Mouse (Mus musculus) myocyte (in vitro differentiated cells): Measurements from ENCODE around the gene Dmd.

ENCODE experiments used
- CEBPB ChIP-seq: IDR thresholded peaks from 2 replicates; pipeline ENCODE4 v1.6.1; 2011; ENCODE audit warnings: mild to moderate bottlenecking, moderate library complexity; ENCODE audit not compliant: poor library complexity, insufficient read depth, severe bottlenecking
- E2F4 ChIP-seq: IDR thresholded peaks from one replicate; pipeline ENCODE4 v1.6.1; 2011; ENCODE audit warnings: mild to moderate bottlenecking, control low read depth, moderate library complexity; ENCODE audit not compliant: insufficient read depth
- MAX ChIP-seq: IDR thresholded peaks from one replicate; pipeline ENCODE4 v1.6.1; 2011; ENCODE audit warnings: low read depth, mild to moderate bottlenecking, control low read depth
- MYOD1 ChIP-seq, 3 experiments: IDR thresholded peaks; one replicate each; pipeline ENCODE4 v1.6.1; 2011; ENCODE audit warnings: control low read depth in 2 of 3, low read depth in 2 of 3, mild to moderate bottlenecking in 2 of 3, moderate library complexity in 1 of 3; ENCODE audit not compliant: insufficient read length in 2 of 3, control insufficient read depth in 1 of 3
- MYOG ChIP-seq, 3 experiments: IDR thresholded peaks; one replicate each; pipeline ENCODE4 v1.6.1; 2011; ENCODE audit warnings: control low read depth in 2 of 3, low read depth in 2 of 3, mild to moderate bottlenecking in 2 of 3; ENCODE audit not compliant: insufficient read length in 2 of 3, control insufficient read depth in 1 of 3, insufficient read depth in 1 of 3
- POLR2A ChIP-seq: IDR thresholded peaks from one replicate; pipeline ENCODE4 v1.6.1; 2011; ENCODE audit warnings: low read depth, mild to moderate bottlenecking, control low read depth, moderate library complexity; ENCODE audit not compliant: insufficient read length
- POLR2AphosphoS2 ChIP-seq: IDR thresholded peaks from one replicate; pipeline ENCODE4 v1.6.1; 2011; ENCODE audit warnings: low read depth, control low read depth; ENCODE audit not compliant: insufficient read length
- REST ChIP-seq: IDR thresholded peaks from one replicate; pipeline ENCODE4 v1.6.1; 2011; ENCODE audit warnings: mild to moderate bottlenecking, control low read depth, moderate library complexity; ENCODE audit not compliant: insufficient read depth, insufficient read length
- SRF ChIP-seq: IDR thresholded peaks from one replicate; pipeline ENCODE4 v1.6.1; 2011; ENCODE audit warnings: low read depth; ENCODE audit not compliant: control insufficient read depth, insufficient read length
- TCF12 ChIP-seq: IDR thresholded peaks from one replicate; pipeline ENCODE4 v1.6.1; 2011; ENCODE audit warnings: mild to moderate bottlenecking, control low read depth; ENCODE audit not compliant: poor library complexity, insufficient read depth, severe bottlenecking
- TCF3 ChIP-seq: IDR thresholded peaks from one replicate; pipeline ENCODE4 v1.6.1; 2011; ENCODE audit warnings: low read depth, control low read depth; ENCODE audit not compliant: insufficient read length
- USF1 ChIP-seq: IDR thresholded peaks from one replicate; pipeline ENCODE4 v1.6.1; 2011; ENCODE audit warnings: low read depth, mild to moderate bottlenecking, control low read depth, moderate library complexity

DNA sequence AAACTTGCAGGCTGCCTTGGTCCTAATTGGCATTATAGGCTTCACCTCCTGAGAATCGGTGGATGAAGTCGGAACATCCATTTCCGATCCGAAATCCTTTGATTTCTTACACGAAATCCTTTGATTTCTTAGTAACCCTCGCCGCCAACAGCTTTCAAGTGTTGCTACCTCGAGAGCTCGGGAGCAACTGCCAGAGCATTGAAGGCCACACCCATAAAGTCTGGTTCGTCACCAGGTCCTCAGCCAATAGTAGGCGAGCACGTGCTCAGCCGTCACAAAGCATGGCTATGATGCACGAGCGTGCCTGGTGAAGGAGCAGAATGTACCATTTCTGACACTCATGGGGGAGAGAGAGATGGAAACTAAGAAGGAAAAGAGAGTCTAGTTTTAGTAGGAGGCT is 538.9 kb downstream of the Dmd start, which contains the start of gene Tsga8:
- TF ChIP-seq MAX, result no peak
- TF ChIP-seq CEBPB, result no peak
- TF ChIP-seq POLR2A, result no peak
- no peak for TF ChIP-seq E2F4
- TF ChIP-seq REST, result no peak
- TF ChIP-seq MYOG (IDR thresholded peaks at IDR 0.05; ENCODE audit: control insufficient read depth in 1 of 3, insufficient read depth in 1 of 3, insufficient read length in 2 of 3, low read depth in 2 of 3), result no peak
- no peak for TF ChIP-seq POLR2AphosphoS2
- no peak for TF ChIP-seq SRF
- no peak for TF ChIP-seq USF1
- no peak for TF ChIP-seq MYOD1 (IDR thresholded peaks at IDR 0.05; ENCODE audit: control insufficient read depth in 1 of 3, insufficient read length in 2 of 3, low read depth in 2 of 3)
- TF ChIP-seq TCF12, result no peak
- TF ChIP-seq TCF3, result no peak
